Mouse (Mus musculus): ENCODE data around the gene Adcy1.

Adcy1 gene

DNA sequence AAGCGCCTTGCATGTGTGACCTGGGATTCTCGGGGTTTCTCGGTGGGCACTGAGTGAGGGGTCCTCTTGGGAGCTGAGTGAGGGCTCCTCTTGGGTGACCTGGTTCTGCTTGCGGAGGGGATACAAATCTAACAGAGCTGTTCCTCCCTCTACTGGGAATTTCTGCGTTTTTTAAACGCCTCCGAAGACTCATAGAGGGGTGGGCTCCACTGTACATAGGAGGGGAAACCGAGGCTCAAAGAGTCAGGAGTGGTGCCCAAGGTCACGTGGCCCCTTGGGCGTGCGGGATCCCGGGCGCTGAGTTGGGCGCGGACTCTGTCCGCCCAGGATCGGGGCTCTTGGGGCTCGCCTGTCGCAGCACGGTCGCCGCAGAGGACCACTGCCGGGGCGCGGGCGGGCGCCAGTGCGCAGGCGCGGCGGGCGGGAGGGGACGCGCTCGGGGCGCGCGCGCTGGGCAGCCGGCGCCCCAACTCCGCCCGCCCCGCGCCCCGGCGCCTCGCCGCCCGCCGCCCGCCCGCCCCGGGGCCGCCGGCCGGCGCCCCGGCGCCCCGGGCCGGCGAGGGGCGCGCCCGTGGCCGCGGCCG is at the start of gene Adcy1:
Gene Adcy1 (plus strand): TSS at position 489 of the 584 bp plus-strand sequence.
- no peak for DNase-seq

GRCm38 (mm10) chr11:7016907-7017306 is 46.4 kb upstream of the Adcy1 start:
- no peak for DNase-seq

GRCm38 (mm10) chr11:7018078-7018477 is 45.2 kb upstream of the Adcy1 start:
- no peak for DNase-seq

GRCm38 (mm10) chr11:7019006-7019525 is 44.2 kb upstream of the Adcy1 start:
- no peak for DNase-seq

GRCm38 (mm10) chr11:7033063-7033462 is 30.2 kb upstream of the Adcy1 start:
- DNase-seq = no peak

GRCm38 (mm10) chr11:7039722-7040121 is 23.6 kb upstream of the Adcy1 start:
- no peak for DNase-seq

GRCm38 (mm10) chr11:7040801-7041200 is 22.5 kb upstream of the Adcy1 start:
- no peak for DNase-seq

GRCm38 (mm10) chr11:7047176-7047575 is 16.1 kb upstream of the Adcy1 start:
- DNase-seq = no peak

GRCm38 (mm10) chr11:7047584-7047983 is 15.7 kb upstream of the Adcy1 start:
- no peak for DNase-seq

GRCm38 (mm10) chr11:7053710-7054109 is 9.6 kb upstream of the Adcy1 start:
- no peak for DNase-seq

GRCm38 (mm10) chr11:7054662-7055265 is 8.5 kb upstream of the Adcy1 start:
- no peak for DNase-seq

DNA sequence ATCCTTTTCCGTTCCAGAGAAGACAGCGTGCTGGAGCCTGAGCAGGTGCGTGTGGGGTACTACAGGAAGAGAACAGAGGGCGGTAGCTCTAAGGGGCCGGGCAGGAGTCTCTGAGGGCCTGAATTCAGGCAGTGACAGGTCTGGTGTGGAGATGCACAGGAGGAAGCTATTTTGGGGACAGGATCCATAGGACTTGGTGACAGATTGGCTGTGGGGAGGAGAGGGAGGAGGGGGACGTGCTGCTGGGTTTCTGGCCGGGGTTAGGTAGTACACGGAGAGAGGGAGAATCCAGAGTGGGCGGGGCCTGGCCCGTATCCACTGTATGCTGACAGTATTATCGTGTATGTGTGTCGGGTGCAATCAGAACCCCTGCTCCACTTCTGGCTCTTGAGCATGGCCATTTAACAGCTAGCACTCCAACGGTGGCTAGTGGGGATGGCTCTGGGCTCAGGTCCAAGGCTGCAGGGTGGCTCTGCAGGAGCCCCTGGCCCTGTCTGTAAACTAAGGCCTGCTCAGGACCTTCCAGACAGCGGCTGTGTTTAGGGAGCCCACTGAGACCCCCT is 7.8 kb upstream of the Adcy1 start:
- no peak for DNase-seq

- DNase-seq = no peak
Observed at GRCm38 (mm10) chr11:7056121-7056520, 7.2 kb upstream of the Adcy1 start.

- no peak for DNase-seq
Observed at GRCm38 (mm10) chr11:7057781-7058180, 5.5 kb upstream of the Adcy1 start.

DNA sequence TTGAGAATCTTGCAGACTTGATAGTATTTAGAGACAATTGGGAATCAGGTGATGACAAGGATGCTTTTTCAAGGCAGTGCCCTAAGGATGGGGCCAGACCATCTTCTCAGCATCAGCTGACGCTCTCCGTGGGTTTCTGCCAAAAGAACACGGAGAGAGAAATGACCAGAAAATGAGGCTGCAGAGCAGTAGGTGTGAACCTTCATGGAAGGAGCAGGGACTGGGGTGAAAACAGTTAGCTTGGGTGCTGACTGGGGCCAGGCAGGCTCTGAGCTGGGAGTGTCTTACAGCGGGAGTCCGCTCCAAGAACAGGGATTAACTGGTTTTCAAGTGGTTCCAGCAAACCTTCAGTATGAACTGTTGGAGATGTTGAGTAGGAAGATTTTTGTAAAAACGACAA is 1.3 kb upstream of the Adcy1 start:
- DNase-seq = no peak

GRCm38 (mm10) chr11:7062566-7062965 is 723 bp upstream of the Adcy1 start:
- DNase-seq = no peak

GRCm38 (mm10) chr11:7063681-7064267 is 485 bp downstream of the Adcy1 start:
- DNase-seq = no peak

GRCm38 (mm10) chr11:7064484-7065185 is 1.3 kb downstream of the Adcy1 start:
- DNase-seq = no peak

GRCm38 (mm10) chr11:7065388-7065787 is 2.1 kb downstream of the Adcy1 start:
- DNase-seq = no peak

DNA sequence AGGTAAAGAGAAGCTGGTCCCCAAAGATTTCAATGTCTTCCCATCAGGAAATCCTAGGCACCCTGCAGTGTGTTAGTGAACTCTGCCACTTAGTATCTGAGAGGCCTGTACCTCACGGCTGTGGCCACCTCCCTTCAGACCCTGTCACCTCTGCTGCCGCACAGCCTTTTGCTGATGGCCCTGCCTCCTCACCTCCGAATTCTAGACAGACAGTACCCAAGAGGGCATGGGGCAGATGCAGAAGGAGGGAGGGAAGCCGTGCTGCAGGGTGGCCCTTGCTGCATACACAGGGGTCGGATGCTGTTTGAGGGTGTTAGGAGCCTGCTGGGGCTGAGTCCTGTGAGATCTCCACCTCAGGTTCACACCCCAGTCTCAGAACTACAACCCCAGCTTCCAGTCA is 2.6 kb downstream of the Adcy1 start:
- DNase-seq = no peak

GRCm38 (mm10) chr11:7067263-7067662 is 4.0 kb downstream of the Adcy1 start:
- DNase-seq = no peak

DNA sequence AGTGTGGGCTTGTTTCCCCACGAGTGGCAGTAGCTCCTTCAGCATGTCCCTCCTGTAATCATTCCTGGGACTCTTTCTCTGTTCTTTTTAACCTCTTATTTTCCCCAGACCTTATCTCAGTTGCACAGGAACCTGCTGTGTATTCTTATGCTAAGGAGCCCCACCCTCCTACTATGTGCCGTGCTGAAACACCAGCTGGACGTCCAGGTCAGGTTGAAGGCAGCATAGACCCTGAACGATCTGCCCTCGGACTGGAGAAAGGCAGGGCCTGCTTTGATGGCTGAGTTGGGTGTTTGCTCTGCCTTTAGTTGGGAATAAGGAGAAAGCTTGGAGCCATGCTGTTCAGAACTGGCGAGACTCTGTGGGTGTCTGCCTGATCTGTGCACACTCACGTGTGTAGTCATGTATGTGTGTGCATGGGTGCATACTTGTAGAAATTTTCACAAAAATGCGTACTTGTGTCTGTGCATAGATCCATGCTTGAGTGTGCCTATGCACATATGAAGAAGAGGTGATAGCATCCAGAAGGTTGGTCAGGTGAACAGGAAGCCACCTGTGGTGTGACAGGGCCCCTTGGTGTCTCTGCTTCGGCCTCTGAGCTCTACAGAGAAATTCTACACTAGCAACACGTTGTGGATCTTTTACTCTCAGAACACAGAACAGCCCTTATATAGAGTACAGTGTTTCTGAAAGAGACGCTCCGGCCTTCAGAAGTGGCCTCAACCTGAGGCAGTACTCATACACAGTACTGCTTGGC is 5.4 kb downstream of the Adcy1 start:
- DNase-seq = no peak

GRCm38 (mm10) chr11:7069762-7070161 is 6.5 kb downstream of the Adcy1 start:
- no peak for DNase-seq

All from lung, postnatal 36 days (tissue).